Mouse (Mus musculus): Measurements from ENCODE around the gene Kansl1. TPM values are rescaled to one million over a fixed set of nuclear protein-coding genes. Genes with fewer than 3 reads are reported as not detected.

Kansl1 gene
- polyA plus RNA-seq, 1 experiment = 81.7 TPM

GRCm38 (mm10) chr11:104479505-104479904, 10.8 kb upstream of the Kansl1 start:
- TF ChIP-seq EP300 (IDR thresholded peaks at IDR 0.05; ENCODE audit: insufficient read depth, low read depth, low read length) (no peak), CTCF (IDR thresholded peaks at IDR 0.05; ENCODE audit: low read depth, low read length) (no peak), POLR2A (IDR thresholded peaks at IDR 0.05; ENCODE audit: insufficient read depth, low read length) (no peak)
- H3K27ac ChIP-seq (ENCODE audit: insufficient read depth, low read length) = no peak overlapping the region
- no peaks in the 10 kb centered on the region for H3K9me3 ChIP-seq (replicated peaks; ENCODE audit: control insufficient read depth, insufficient read depth, low read length, poor library complexity, severe bottlenecking)
- H3K4me3 ChIP-seq (ENCODE audit: low read depth, low read length) = no peak overlapping the region
- no peaks in the 10 kb centered on the region for H3K36me3 ChIP-seq (ENCODE audit: control insufficient read depth, insufficient read depth, low read length, poor library complexity, severe bottlenecking)
- no peaks in the 10 kb centered on the region for H3K27me3 ChIP-seq (ENCODE audit: control insufficient read depth, insufficient read depth, low read length, poor library complexity, severe bottlenecking)
- no peak overlapping the region for H3K9ac ChIP-seq (ENCODE audit: low read depth, poor library complexity, severe bottlenecking)
- peaks cover 2% of the 10 kb centered on the region for H3K4me1 ChIP-seq (ENCODE audit: control insufficient read depth, insufficient read depth, low read length)

GRCm38 (mm10) chr11:104469371-104469835, 742 bp upstream of the Kansl1 start:
- Histone ChIP-seq H3K9ac (ENCODE audit: low read depth, poor library complexity, severe bottlenecking) (peak overlapping the region; percentile 100), H3K4me3 (ENCODE audit: low read depth, low read length) (peak overlapping the region; percentile 86), H3K27ac (ENCODE audit: insufficient read depth, low read length) (no peak overlapping the region), H3K4me1 (ENCODE audit: control insufficient read depth, insufficient read depth, low read length) (peaks cover 3% of the 10 kb centered on the region), H3K27me3 (ENCODE audit: control insufficient read depth, insufficient read depth, low read length, poor library complexity, severe bottlenecking) (no peaks in the 10 kb centered on the region; the same call in 1 of the 2 replicates), H3K36me3 (ENCODE audit: control insufficient read depth, insufficient read depth, low read length, poor library complexity, severe bottlenecking) (peaks cover 17% of the 10 kb centered on the region), H3K9me3 (replicated peaks; ENCODE audit: control insufficient read depth, insufficient read depth, low read length, poor library complexity, severe bottlenecking) (no peaks in the 10 kb centered on the region)
- no peak for TF ChIP-seq POLR2A (IDR thresholded peaks at IDR 0.05; ENCODE audit: insufficient read depth, low read length)
- TF ChIP-seq EP300 (IDR thresholded peaks at IDR 0.05; ENCODE audit: insufficient read depth, low read depth, low read length) = no peak
- TF ChIP-seq CTCF (IDR thresholded peaks at IDR 0.05; ENCODE audit: low read depth, low read length) = no peak

GRCm38 (mm10) chr11:104467698-104468097, 963 bp downstream of the Kansl1 start:
- H3K4me1 ChIP-seq (ENCODE audit: control insufficient read depth, insufficient read depth, low read length) = peaks cover 5% of the 10 kb centered on the region
- TF ChIP-seq EP300 (IDR thresholded peaks at IDR 0.05; ENCODE audit: insufficient read depth, low read depth, low read length) = no peak
- no peak for TF ChIP-seq POLR2A (IDR thresholded peaks at IDR 0.05; ENCODE audit: insufficient read depth, low read length)
- no peak for TF ChIP-seq CTCF (IDR thresholded peaks at IDR 0.05; ENCODE audit: low read depth, low read length)

GRCm38 (mm10) chr11:104461551-104461950, 7.1 kb downstream of the Kansl1 start:
- no peak overlapping the region for H3K4me3 ChIP-seq (ENCODE audit: low read depth, low read length)
- no peak for TF ChIP-seq EP300 (IDR thresholded peaks at IDR 0.05; ENCODE audit: insufficient read depth, low read depth, low read length)
- no peak for TF ChIP-seq POLR2A (IDR thresholded peaks at IDR 0.05; ENCODE audit: insufficient read depth, low read length)
- TF ChIP-seq CTCF (IDR thresholded peaks at IDR 0.05; ENCODE audit: low read depth, low read length) = no peak
- H3K4me1 ChIP-seq (ENCODE audit: control insufficient read depth, insufficient read depth, low read length) = peaks cover 3% of the 10 kb centered on the region
- no peak overlapping the region for H3K9ac ChIP-seq (ENCODE audit: low read depth, poor library complexity, severe bottlenecking)
- no peaks in the 10 kb centered on the region for H3K9me3 ChIP-seq (replicated peaks; ENCODE audit: control insufficient read depth, insufficient read depth, low read length, poor library complexity, severe bottlenecking)
- H3K27ac ChIP-seq (ENCODE audit: insufficient read depth, low read length) = no peak overlapping the region
- peaks cover 30% of the 10 kb centered on the region for H3K36me3 ChIP-seq (ENCODE audit: control insufficient read depth, insufficient read depth, low read length, poor library complexity, severe bottlenecking)
- H3K27me3 ChIP-seq (ENCODE audit: control insufficient read depth, insufficient read depth, low read length, poor library complexity, severe bottlenecking) = no peaks in the 10 kb centered on the region

More at GRCm38 (mm10) chr11:104467698-104468097, 963 bp downstream of the Kansl1 start:
- Histone ChIP-seq H3K9me3 (replicated peaks; ENCODE audit: control insufficient read depth, insufficient read depth, low read length, poor library complexity, severe bottlenecking) (no peaks in the 10 kb centered on the region), H3K27ac (ENCODE audit: insufficient read depth, low read length) (no peak overlapping the region), H3K36me3 (ENCODE audit: control insufficient read depth, insufficient read depth, low read length, poor library complexity, severe bottlenecking) (peaks cover 22% of the 10 kb centered on the region), H3K4me3 (ENCODE audit: low read depth, low read length) (no peak overlapping the region), H3K27me3 (ENCODE audit: control insufficient read depth, insufficient read depth, low read length, poor library complexity, severe bottlenecking) (no peaks in the 10 kb centered on the region), H3K9ac (ENCODE audit: low read depth, poor library complexity, severe bottlenecking) (no peak overlapping the region)

GRCm38 (mm10) chr11:104459671-104460070, 9.0 kb downstream of the Kansl1 start:
- H3K4me3 ChIP-seq (ENCODE audit: low read depth, low read length) = no peak overlapping the region
- TF ChIP-seq EP300 (IDR thresholded peaks at IDR 0.05; ENCODE audit: insufficient read depth, low read depth, low read length) = no peak
- TF ChIP-seq CTCF (IDR thresholded peaks at IDR 0.05; ENCODE audit: low read depth, low read length) = no peak
- no peak for TF ChIP-seq POLR2A (IDR thresholded peaks at IDR 0.05; ENCODE audit: insufficient read depth, low read length)
- peaks cover 21% of the 10 kb centered on the region for H3K36me3 ChIP-seq (ENCODE audit: control insufficient read depth, insufficient read depth, low read length, poor library complexity, severe bottlenecking)
- H3K9ac ChIP-seq (ENCODE audit: low read depth, poor library complexity, severe bottlenecking) = no peak overlapping the region
- peaks cover 3% of the 10 kb centered on the region for H3K4me1 ChIP-seq (ENCODE audit: control insufficient read depth, insufficient read depth, low read length)
- no peak overlapping the region for H3K27ac ChIP-seq (ENCODE audit: insufficient read depth, low read length)
- H3K9me3 ChIP-seq (replicated peaks; ENCODE audit: control insufficient read depth, insufficient read depth, low read length, poor library complexity, severe bottlenecking) = no peaks in the 10 kb centered on the region
- no peaks in the 10 kb centered on the region for H3K27me3 ChIP-seq (ENCODE audit: control insufficient read depth, insufficient read depth, low read length, poor library complexity, severe bottlenecking)

GRCm38 (mm10) chr11:104458507-104458906, 10.2 kb downstream of the Kansl1 start:
- H3K4me1 ChIP-seq (ENCODE audit: control insufficient read depth, insufficient read depth, low read length) = no peaks in the 10 kb centered on the region
- H3K9me3 ChIP-seq (replicated peaks; ENCODE audit: control insufficient read depth, insufficient read depth, low read length, poor library complexity, severe bottlenecking) = no peaks in the 10 kb centered on the region
- peaks cover 13% of the 10 kb centered on the region for H3K36me3 ChIP-seq (ENCODE audit: control insufficient read depth, insufficient read depth, low read length, poor library complexity, severe bottlenecking)
- H3K4me3 ChIP-seq (ENCODE audit: low read depth, low read length) = no peak overlapping the region
- TF ChIP-seq CTCF (IDR thresholded peaks at IDR 0.05; ENCODE audit: low read depth, low read length) (no peak), EP300 (IDR thresholded peaks at IDR 0.05; ENCODE audit: insufficient read depth, low read depth, low read length) (no peak), POLR2A (IDR thresholded peaks at IDR 0.05; ENCODE audit: insufficient read depth, low read length) (no peak)
- no peaks in the 10 kb centered on the region for H3K27me3 ChIP-seq (ENCODE audit: control insufficient read depth, insufficient read depth, low read length, poor library complexity, severe bottlenecking)
- H3K9ac ChIP-seq (ENCODE audit: low read depth, poor library complexity, severe bottlenecking) = no peak overlapping the region
- H3K27ac ChIP-seq (ENCODE audit: insufficient read depth, low read length) = no peak overlapping the region

Data from ES-Bruce4 (cell line).